8 mouse cellular contexts compared by ENCODE assay signal in the genomic region with DNA sequence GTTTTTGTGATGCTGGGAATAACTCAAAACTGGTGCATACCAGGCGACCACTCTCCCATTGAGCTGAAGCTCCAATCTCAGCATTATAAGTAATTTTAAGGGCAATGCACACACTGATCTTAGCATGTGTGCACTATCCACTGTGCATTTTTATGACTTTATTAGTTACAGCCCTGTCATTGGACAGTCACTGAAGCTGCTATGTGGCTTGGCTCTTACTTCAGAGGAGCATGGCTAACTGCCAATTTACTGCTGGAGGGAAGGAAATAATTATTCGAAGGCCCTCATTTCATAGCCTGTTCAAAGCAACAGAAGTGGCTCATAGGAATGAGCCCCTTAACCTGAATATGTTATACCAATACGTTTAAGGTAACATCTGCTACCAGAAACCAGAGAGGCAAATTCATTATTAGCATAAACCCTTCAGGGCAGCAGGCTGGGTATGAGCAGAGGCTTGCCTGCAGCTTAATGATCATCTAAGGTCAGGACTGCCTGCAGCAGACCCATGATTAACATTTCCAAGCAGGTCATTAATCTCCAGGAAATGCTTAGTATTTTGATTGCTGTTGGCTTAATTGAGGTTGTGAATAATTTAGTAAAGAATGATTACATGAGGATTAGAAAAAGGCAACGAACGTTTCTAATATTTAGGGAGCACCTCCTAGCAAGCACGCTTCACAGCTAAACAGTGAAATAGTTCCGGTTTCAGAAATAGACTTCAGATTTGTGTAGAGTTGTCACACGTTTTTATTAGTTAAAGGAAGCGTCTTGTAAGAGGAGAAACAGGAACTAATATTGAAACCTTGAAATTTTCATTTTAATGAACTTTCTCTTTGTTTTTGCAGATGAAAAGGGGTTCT. TPM values are rescaled to one million over a fixed set of nuclear protein-coding genes. Genes with fewer than 3 reads are reported as not detected.
DNase-seq lines count a peak whose midpoint lies in the region; ATAC-seq lines count a peak whose summit lies in the region.

No protein-coding gene starts in this region.

- no peaks in the 10 kb centered on the region for H3K36me3 ChIP-seq in limb, embryonic 11.5 days (ENCODE audit: control insufficient read depth, insufficient read depth, low read length)

- peak; percentile 35 for DNase-seq in adrenal gland, postnatal 14 days
- DNase-seq in adrenal gland, adult 18-20 months (ENCODE audit: low spot score in 2 of 2), result no peak
- DNase-seq in limb, embryonic 11.5 days (ENCODE audit: low spot score), result peak; percentile 42
- peak; percentile 12 for DNase-seq in skeletal muscle tissue, adult 2 months (ENCODE audit: low read depth, low spot score)
- no peak for DNase-seq in layer of hippocampus, postnatal 36 days
- DNase-seq in left cerebral cortex, adult 18-20 months (ENCODE audit: low spot score in 2 of 2), result no peak

- no peak overlapping the region for H3K4me2 ChIP-seq in limb, embryonic 11.5 days (ENCODE audit: low read depth, severe bottlenecking)

- no peaks in the 10 kb centered on the region for H3K4me1 ChIP-seq in limb, embryonic 11.5 days (ENCODE audit: control insufficient read depth, insufficient read depth, low read length)

- no peaks in the 10 kb centered on the region for H3K9me3 ChIP-seq in limb, embryonic 11.5 days (ENCODE audit: control insufficient read depth, low read length)

- no peak overlapping the region for H3K4me3 ChIP-seq in limb, embryonic 11.5 days (ENCODE audit: low read depth, low read length)

- 19% methylated on average over 9 of the region's 9 CpGs for WGBS in limb, embryonic 11.5 days

- no peak overlapping the region for H3K9ac ChIP-seq in limb, embryonic 11.5 days (ENCODE audit: low read length)

- no peaks in the 10 kb centered on the region for H3K27me3 ChIP-seq in limb, embryonic 11.5 days (ENCODE audit: control insufficient read depth, insufficient read depth, low read length)

- ATAC-seq in CD4-positive, CD25-positive, alpha-beta regulatory T cell, adult 4 months, result peak; percentile 57
- peak; percentile 95 for ATAC-seq in granulocyte monocyte progenitor cell, adult 5-6 weeks (replicated peaks; ENCODE audit: poor library complexity, severe bottlenecking)
- peak; percentile 89 for ATAC-seq in limb, embryonic 11.5 days (ENCODE audit: insufficient number of reproducible peaks, low FRiP score, low TSS enrichment, low read depth)

- H3K27ac ChIP-seq in limb, embryonic 11.5 days (replicated peaks; ENCODE audit: low read depth, low read length), result no peak overlapping the region

RNA-seq across cellular contexts. Expression of gene Spata9, which starts 25.4 kb away (rescaled TPM):
- not detected in 2 replicates for total RNA-seq in adrenal gland, postnatal 14 days (2021)
- not detected for total RNA-seq in adrenal gland, adult 18-20 months (2021)
- not detected for polyA plus RNA-seq in CD4-positive, CD25-positive, alpha-beta regulatory T cell, adult 4 months (2017; shearing (Covaris generic))
- 1.2 TPM in 1 of 2 replicates, not detected in the other for total RNA-seq in granulocyte monocyte progenitor cell, adult 5-6 weeks (2014; fragmentation: Nextera tagmentation)
- total RNA-seq in granulocyte monocyte progenitor cell, adult 5-6 weeks (2017), result 0.60 TPM in 1 of 2 replicates, not detected in the other
- 0.43 and 0.68 TPM in 2 replicates for polyA plus RNA-seq in limb, embryonic 11.5 days (2014; fragmentation: Nextera tagmentation; extraction: Ambion mirVana)
- not detected for total RNA-seq in layer of hippocampus, postnatal 36 days (2021)
- not detected for total RNA-seq in left cerebral cortex, adult 18-20 months (2021)

RNA-seq across cellular contexts. Expression of gene Rfesd, which starts 26.1 kb away (rescaled TPM):
- total RNA-seq in adrenal gland, postnatal 14 days (2021), result 17.3 and 19.1 TPM in 2 replicates
- 10 to 100 TPM; 18.9 to 19.2 TPM for total RNA-seq in adrenal gland, adult 18-20 months (2021)
- polyA plus RNA-seq in CD4-positive, CD25-positive, alpha-beta regulatory T cell, adult 4 months (2017; shearing (Covaris generic)), result 10 to 100 TPM; 34.3 to 37.4 TPM
- 5.7 and 13.8 TPM in 2 replicates for total RNA-seq in granulocyte monocyte progenitor cell, adult 5-6 weeks (2014; fragmentation: Nextera tagmentation)
- 6.2 and 6.7 TPM in 2 replicates for total RNA-seq in granulocyte monocyte progenitor cell, adult 5-6 weeks (2017)
- polyA plus RNA-seq in limb, embryonic 11.5 days (2014; fragmentation: Nextera tagmentation; extraction: Ambion mirVana), result 19.1 and 21.8 TPM in 2 replicates
- total RNA-seq in layer of hippocampus, postnatal 36 days (2021), result 10 to 100 TPM; 15.8 to 20.8 TPM
- 10 to 100 TPM; 18.5 to 19.0 TPM for total RNA-seq in left cerebral cortex, adult 18-20 months (2021)

RNA-seq across cellular contexts. Expression of gene Rhobtb3, which starts 48.7 kb away (rescaled TPM):
- total RNA-seq in adrenal gland, postnatal 14 days (2021), result 10.6 and 11.7 TPM in 2 replicates
- 1 to 10 TPM; 3.2 to 6.0 TPM for total RNA-seq in adrenal gland, adult 18-20 months (2021)
- under 1 TPM; 0.11 to 0.16 TPM for polyA plus RNA-seq in CD4-positive, CD25-positive, alpha-beta regulatory T cell, adult 4 months (2017; shearing (Covaris generic))
- total RNA-seq in granulocyte monocyte progenitor cell, adult 5-6 weeks (2014; fragmentation: Nextera tagmentation), result 3.2 and 8.0 TPM in 2 replicates
- total RNA-seq in granulocyte monocyte progenitor cell, adult 5-6 weeks (2017), result 6.7 and 22.0 TPM in 2 replicates
- polyA plus RNA-seq in limb, embryonic 11.5 days (2014; fragmentation: Nextera tagmentation; extraction: Ambion mirVana), result 84.2 and 90.7 TPM in 2 replicates
- total RNA-seq in layer of hippocampus, postnatal 36 days (2021), result 10 to 100 TPM; 16.7 to 17.7 TPM
- total RNA-seq in left cerebral cortex, adult 18-20 months (2021), result 10 to 100 TPM; 15.9 to 16.7 TPM

Comparison
In these comparisons a context has a peak if more than half of its experiments do, and no peak if none do; other contexts are left out.
1. DNase-seq: peak in adrenal gland, postnatal 14 days (single experiment), limb, embryonic 11.5 days (single experiment) and skeletal muscle tissue, adult 2 months (single experiment); none in adrenal gland, adult 18-20 months (0 of 2), layer of hippocampus, postnatal 36 days (0 of 2) and left cerebral cortex, adult 18-20 months (0 of 2).
2. Peak in every context shown above with its lines, with median percentiles within 50 percentile points of each other: ATAC-seq.